Mouse (Mus musculus): Measurements from ENCODE around the gene Dhfr. TPM values are rescaled to one million over a fixed set of nuclear protein-coding genes. Genes with fewer than 3 reads are reported as not detected.
A peak's percentile ranks its signal among the peaks of the same experiment; 100 is the strongest.

Gene Dhfr
- polyA plus RNA-seq, 1 experiment, result 9.7 TPM

- no peak overlapping the region for H3K27ac ChIP-seq (ENCODE audit: insufficient read depth, low read depth, low read length)
- 44% methylated on average over 3 of the region's 3 CpGs for WGBS
- H3K27me3 ChIP-seq (replicated peaks; ENCODE audit: control insufficient read depth, insufficient read depth, low read length), result 0 out of 2 replicates have a peak, but pooled peaks cover 2% of the 10 kb centered on the region
- TF ChIP-seq CTCF (conservative IDR thresholded peaks at IDR 0.05; ENCODE audit: insufficient read depth, insufficient read length, low read depth, low read length), result no peak
- TF ChIP-seq POLR2A (IDR thresholded peaks at IDR 0.05; ENCODE audit: low read depth, low read length), result no peak
- no peaks in the 10 kb centered on the region for H3K4me1 ChIP-seq (ENCODE audit: control insufficient read depth, insufficient read depth, low read length)
- no peak for DNase-seq
- H3K36me3 ChIP-seq (ENCODE audit: control insufficient read depth, insufficient read depth, low read length), result no peaks in the 10 kb centered on the region
- H3K4me3 ChIP-seq (ENCODE audit: insufficient read depth, low read depth, low read length), result no peak overlapping the region
Observed at GRCm38 (mm10) chr13:92423711-92424110, 69.2 kb downstream of the Dhfr start.

GRCm38 (mm10) chr13:92425758-92426264 lies 71.3 kb downstream of the Dhfr start, which contains the start of gene Ankrd34b:
TSS of gene Ankrd34b (plus strand) at chr13:92425896.
- DNase-seq, result peak; percentile 46

GRCm38 (mm10) chr13:92426294-92427051 lies 71.9 kb downstream of the Dhfr start:
- TF ChIP-seq CTCF (conservative IDR thresholded peaks at IDR 0.05; ENCODE audit: insufficient read depth, insufficient read length, low read depth, low read length) (no peak), POLR2A (IDR thresholded peaks at IDR 0.05; ENCODE audit: low read depth, low read length) (no peak)
- 0 out of 2 replicates have a peak, but pooled peaks cover 2% of the 10 kb centered on the region for H3K27me3 ChIP-seq (replicated peaks; ENCODE audit: control insufficient read depth, insufficient read depth, low read length)
- peak; percentile 7 for DNase-seq
- no peak overlapping the region for H3K27ac ChIP-seq (ENCODE audit: insufficient read depth, low read depth, low read length)
- H3K4me3 ChIP-seq (ENCODE audit: insufficient read depth, low read depth, low read length), result peak overlapping the region; percentile 32
- H3K4me1 ChIP-seq (ENCODE audit: control insufficient read depth, insufficient read depth, low read length), result no peaks in the 10 kb centered on the region
- 1% methylated on average over 92 of the region's 92 CpGs for WGBS
- H3K36me3 ChIP-seq (ENCODE audit: control insufficient read depth, insufficient read depth, low read length), result no peaks in the 10 kb centered on the region

More at GRCm38 (mm10) chr13:92425758-92426264, 71.3 kb downstream of the Dhfr start, which contains the start of gene Ankrd34b:
- Histone ChIP-seq H3K36me3 (ENCODE audit: control insufficient read depth, insufficient read depth, low read length) (no peaks in the 10 kb centered on the region), H3K4me1 (ENCODE audit: control insufficient read depth, insufficient read depth, low read length) (no peaks in the 10 kb centered on the region), H3K27ac (ENCODE audit: insufficient read depth, low read depth, low read length) (no peak within 1 kb of the TSS), H3K27me3 (replicated peaks; ENCODE audit: control insufficient read depth, insufficient read depth, low read length) (0 out of 2 replicates have a peak, but pooled peaks cover 2% of the 10 kb centered on the region), H3K4me3 (ENCODE audit: insufficient read depth, low read depth, low read length) (peak within 1 kb of the TSS; percentile 32)
- WGBS, result 1% methylated on average over 45 of the region's 54 CpGs
- TF ChIP-seq POLR2A (IDR thresholded peaks at IDR 0.05; ENCODE audit: low read depth, low read length), result no peak
- TF ChIP-seq CTCF (conservative IDR thresholded peaks at IDR 0.05; ENCODE audit: insufficient read depth, insufficient read length, low read depth, low read length), result no peak

- no peak for TF ChIP-seq CTCF (conservative IDR thresholded peaks at IDR 0.05; ENCODE audit: insufficient read depth, insufficient read length, low read depth, low read length)
- TF ChIP-seq POLR2A (IDR thresholded peaks at IDR 0.05; ENCODE audit: low read depth, low read length), result no peak
- no peaks in the 10 kb centered on the region for H3K4me1 ChIP-seq (ENCODE audit: control insufficient read depth, insufficient read depth, low read length)
- 36% methylated on average over 4 of the region's 4 CpGs for WGBS
- no peak overlapping the region for H3K4me3 ChIP-seq (ENCODE audit: insufficient read depth, low read depth, low read length)
- no peak overlapping the region for H3K27ac ChIP-seq (ENCODE audit: insufficient read depth, low read depth, low read length)
- DNase-seq, result peak; percentile 12
- H3K27me3 ChIP-seq (replicated peaks; ENCODE audit: control insufficient read depth, insufficient read depth, low read length), result 0 out of 2 replicates have a peak, but pooled peaks cover 2% of the 10 kb centered on the region
- no peaks in the 10 kb centered on the region for H3K36me3 ChIP-seq (ENCODE audit: control insufficient read depth, insufficient read depth, low read length)
Observed at GRCm38 (mm10) chr13:92427351-92427855, 72.9 kb downstream of the Dhfr start.

Other genes with a start within 250 kb of the Dhfr start
- 3.3 and 3.7 TPM in 2 replicates for gene Rasgrf2, start 223.1 kb upstream of the Dhfr start, polyA plus RNA-seq (2012; rRNA removed)
- not detected in 2 replicates for gene Gm20379, start 48.7 kb upstream of the Dhfr start, polyA plus RNA-seq (2012; rRNA removed)
- 5.5 and 6.6 TPM in 2 replicates for gene Msh3, start 277 bp downstream of the Dhfr start, polyA plus RNA-seq (2012; rRNA removed)
- 0.23 and 0.37 TPM in 2 replicates for gene Ankrd34b, start 71.2 kb downstream of the Dhfr start, polyA plus RNA-seq (2012; rRNA removed)
- 4.6 and 5.1 TPM in 2 replicates for gene Fam151b, start 129.3 kb downstream of the Dhfr start, polyA plus RNA-seq (2012; rRNA removed)
- 4.7 and 5.1 TPM in 2 replicates for gene Zfyve16, start 176.1 kb downstream of the Dhfr start, polyA plus RNA-seq (2012; rRNA removed)
- gene Spz1, start 221.4 kb downstream of the Dhfr start, polyA plus RNA-seq (2012; rRNA removed), result 0.09 and 0.22 TPM in 2 replicates